Mouse (Mus musculus) MEL (cell line): ENCODE measurements at regions not wholly inside any gene's neighbourhood (a gene's known extent, or its start where the extent isn't known, plus 50 kb on each side); places are given as distances from the start of the nearest gene placed in this dataset.

Experiments
- DNase-seq: peaks from one replicate; pipeline ENCODE4 v3.0.0; 2011; ENCODE audit warnings: low read depth, low spot score
- H3K27ac ChIP-seq: 2 replicates; pipeline ENCODE4 v1.5.1; 2012; ENCODE audit warnings: low read depth, mild to moderate bottlenecking, control low read depth, low read length, moderate library complexity; ENCODE audit not compliant: control insufficient read depth
- H3K27me3 ChIP-seq, 2 experiments: fragments of 150-350 bp in 1 of 2; sonication (generic) in 1 of 2; 2 replicates each; pipeline ENCODE4 v1.6.1; 2012; ENCODE audit warnings: low read length in 2 of 2, mild to moderate bottlenecking in 2 of 2, improper control_type of control experiment in 1 of 2, moderate library complexity in 1 of 2; ENCODE audit not compliant: insufficient read depth in 2 of 2, control insufficient read depth in 1 of 2
- H3K36me3 ChIP-seq, 2 experiments: 2 replicates each; pipeline ENCODE4 v1.6.1; 2012 to 2014; ENCODE audit warnings: low read length in 2 of 2, improper control_type of control experiment in 1 of 2, inconsistent platforms in 1 of 2, mild to moderate bottlenecking in 1 of 2; ENCODE audit not compliant: insufficient read depth in 2 of 2, control insufficient read depth in 1 of 2
- H3K4me1 ChIP-seq, 2 experiments: fragments of 150-350 bp in 1 of 2; sonication (generic) in 1 of 2; 2 replicates each; pipeline ENCODE4 v1.6.1; 2012; ENCODE audit warnings: low read length in 2 of 2, improper control_type of control experiment in 1 of 2, mild to moderate bottlenecking in 1 of 2; ENCODE audit not compliant: insufficient read depth in 2 of 2, control insufficient read depth in 1 of 2
- H3K4me3 ChIP-seq, 2 experiments: fragments of 150-350 bp in 1 of 2; sonication (generic) in 1 of 2; 2 replicates each; pipeline ENCODE4 v1.5.1; 2012; ENCODE audit warnings: low read depth in 2 of 2, low read length in 2 of 2, mild to moderate bottlenecking in 2 of 2, moderate library complexity in 2 of 2, control low read depth in 1 of 2, improper control_type of control experiment in 1 of 2; ENCODE audit not compliant: control insufficient read depth in 1 of 2, insufficient read depth in 1 of 2
- H3K79me2 ChIP-seq: 2 replicates; pipeline ENCODE4 v1.6.1; 2012; ENCODE audit warnings: mild to moderate bottlenecking, low read length, moderate library complexity; ENCODE audit not compliant: control insufficient read depth, poor library complexity, insufficient read depth
- H3K9ac ChIP-seq: 2 replicates; pipeline ENCODE4 v1.6.1; 2012; ENCODE audit warnings: low read depth, mild to moderate bottlenecking, control low read depth, low read length, moderate library complexity; ENCODE audit not compliant: control insufficient read depth, poor library complexity, severe bottlenecking
- H3K9me3 ChIP-seq: fragments of 150-350 bp; sonication (generic); replicated peaks from 2 replicates; pipeline ENCODE4 v1.6.1; 2012; ENCODE audit warnings: mild to moderate bottlenecking, low read length, improper control_type of control experiment, moderate library complexity; ENCODE audit not compliant: insufficient read depth
- BHLHE40 ChIP-seq: IDR thresholded peaks from 2 replicates; pipeline ENCODE4 v1.6.1; 2012; ENCODE audit warnings: low read depth, mild to moderate bottlenecking, inconsistent platforms, low read length, improper control_type of control experiment, borderline replicate concordance
- CHD1 ChIP-seq: IDR thresholded peaks from 2 replicates; pipeline ENCODE4 v1.6.1; 2012; ENCODE audit warnings: low read depth, mild to moderate bottlenecking, inconsistent platforms, low read length, improper control_type of control experiment
- CHD2 ChIP-seq: IDR thresholded peaks from 2 replicates; pipeline ENCODE4 v1.6.1; 2011; ENCODE audit warnings: low read length, improper control_type of control experiment
- CTCF ChIP-seq, 3 experiments: IDR thresholded peaks in 2 of 3; conservative IDR thresholded peaks in 1 of 3; 2 replicates each; pipeline ENCODE4 v1.5.1; 2011 to 2012; ENCODE audit warnings: low read length in 3 of 3, low read depth in 2 of 3, mild to moderate bottlenecking in 2 of 3, improper control_type of control experiment in 1 of 3, inconsistent platforms in 1 of 3, mixed read lengths in 1 of 3, moderate library complexity in 1 of 3; ENCODE audit not compliant: control insufficient read depth in 1 of 3, insufficient read depth in 1 of 3, poor library complexity in 1 of 3, severe bottlenecking in 1 of 3
- E2F4 ChIP-seq: IDR thresholded peaks from 2 replicates; pipeline ENCODE4 v1.6.1; 2011; ENCODE audit warnings: low read depth, low read length, improper control_type of control experiment, borderline replicate concordance
- HCFC1 ChIP-seq: IDR thresholded peaks from 2 replicates; pipeline ENCODE4 v1.6.1; 2012; ENCODE audit warnings: low read depth, mild to moderate bottlenecking, inconsistent platforms, low read length, improper control_type of control experiment, moderate library complexity
- JUND ChIP-seq: IDR thresholded peaks from 2 replicates; pipeline ENCODE4 v1.6.1; 2011; ENCODE audit warnings: low read depth, mild to moderate bottlenecking, improper control_type of control experiment, low read length
- KAT2A ChIP-seq: conservative IDR thresholded peaks from 2 replicates; pipeline ENCODE4 v1.6.1; 2012; ENCODE audit warnings: low read depth, low read length, improper control_type of control experiment, inconsistent platforms
- MAZ ChIP-seq: IDR thresholded peaks from 2 replicates; pipeline ENCODE4 v1.6.1; 2012; ENCODE audit warnings: low read depth, mild to moderate bottlenecking, inconsistent platforms, low read length, improper control_type of control experiment
- MEF2A ChIP-seq: IDR thresholded peaks from 2 replicates; pipeline ENCODE4 v1.6.1; 2014; ENCODE audit warnings: low read depth, mild to moderate bottlenecking, inconsistent platforms, low read length, improper control_type of control experiment; ENCODE audit not compliant: poor library complexity, insufficient replicate concordance, severe bottlenecking; ENCODE audit errors: extremely low read depth
- MYB ChIP-seq: IDR thresholded peaks from 2 replicates; pipeline ENCODE4 v1.6.1; 2011; ENCODE audit warnings: mild to moderate bottlenecking, low read depth, low read length, improper control_type of control experiment
- NRF1 ChIP-seq: IDR thresholded peaks from 2 replicates; pipeline ENCODE4 v1.6.1; 2014; ENCODE audit warnings: low read depth, mild to moderate bottlenecking, inconsistent platforms, low read length, improper control_type of control experiment, moderate library complexity; ENCODE audit not compliant: poor library complexity, insufficient read depth, severe bottlenecking
- POLR2A ChIP-seq, 2 experiments: IDR thresholded peaks; 2 replicates each; pipeline ENCODE4 v1.6.1; 2011 to 2012; ENCODE audit warnings: low read length in 2 of 2, mild to moderate bottlenecking in 2 of 2, control low read depth in 1 of 2, improper control_type of control experiment in 1 of 2, low read depth in 1 of 2, moderate library complexity in 1 of 2; ENCODE audit not compliant: control insufficient read depth in 1 of 2, insufficient read depth in 1 of 2, poor library complexity in 1 of 2
- POLR2AphosphoS2 ChIP-seq: IDR thresholded peaks from 2 replicates; pipeline ENCODE4 v1.6.1; 2011; ENCODE audit warnings: low read length, improper control_type of control experiment
- POLR2AphosphoS5 ChIP-seq: IDR thresholded peaks from 2 replicates; pipeline ENCODE4 v1.6.1; 2012; ENCODE audit warnings: low read depth, borderline replicate concordance, mild to moderate bottlenecking, inconsistent platforms, low read length, moderate library complexity, mixed read lengths
- RAD21 ChIP-seq: IDR thresholded peaks from 2 replicates; pipeline ENCODE4 v1.6.1; 2011; ENCODE audit warnings: mild to moderate bottlenecking, low read depth, low read length, improper control_type of control experiment
- RCOR1 ChIP-seq: IDR thresholded peaks from 2 replicates; pipeline ENCODE4 v1.6.1; 2012; ENCODE audit warnings: low read depth, mild to moderate bottlenecking, inconsistent platforms, low read length, improper control_type of control experiment
- SIN3A ChIP-seq: IDR thresholded peaks from 2 replicates; pipeline ENCODE4 v1.6.1; 2012; ENCODE audit warnings: low read length, improper control_type of control experiment, inconsistent platforms
- SMC3 ChIP-seq: IDR thresholded peaks from 2 replicates; pipeline ENCODE4 v1.6.1; 2011; ENCODE audit warnings: low read depth, low read length, improper control_type of control experiment
- TAL1 ChIP-seq: IDR thresholded peaks from 2 replicates; pipeline ENCODE4 v1.6.1; 2012; ENCODE audit warnings: mild to moderate bottlenecking, inconsistent platforms, low read length, moderate library complexity, mixed read lengths
- TBP ChIP-seq: IDR thresholded peaks from 2 replicates; pipeline ENCODE4 v1.8.0; 2011; ENCODE audit warnings: low read depth, low read length, improper control_type of control experiment
- UBTF ChIP-seq: IDR thresholded peaks from 2 replicates; pipeline ENCODE4 v1.6.1; 2012; ENCODE audit warnings: low read depth, mild to moderate bottlenecking, inconsistent platforms, low read length, improper control_type of control experiment, moderate library complexity, borderline replicate concordance; ENCODE audit not compliant: insufficient read depth
- ZC3H11A ChIP-seq: IDR thresholded peaks from 2 replicates; pipeline ENCODE4 v1.6.1; 2012; ENCODE audit warnings: low read depth, mild to moderate bottlenecking, inconsistent platforms, low read length, improper control_type of control experiment
- ZKSCAN1 ChIP-seq: IDR thresholded peaks from 2 replicates; pipeline ENCODE4 v1.6.1; 2012; ENCODE audit warnings: low read depth, mild to moderate bottlenecking, inconsistent platforms, low read length, improper control_type of control experiment, moderate library complexity
- ZMIZ1 ChIP-seq: IDR thresholded peaks from 2 replicates; pipeline ENCODE4 v1.6.1; 2012; ENCODE audit warnings: low read depth, mild to moderate bottlenecking, inconsistent platforms, low read length, improper control_type of control experiment, moderate library complexity
- ZNF384 ChIP-seq: IDR thresholded peaks from 2 replicates; pipeline ENCODE4 v1.6.1; 2012; ENCODE audit warnings: low read depth, mild to moderate bottlenecking, inconsistent platforms, low read length, improper control_type of control experiment

DNA sequence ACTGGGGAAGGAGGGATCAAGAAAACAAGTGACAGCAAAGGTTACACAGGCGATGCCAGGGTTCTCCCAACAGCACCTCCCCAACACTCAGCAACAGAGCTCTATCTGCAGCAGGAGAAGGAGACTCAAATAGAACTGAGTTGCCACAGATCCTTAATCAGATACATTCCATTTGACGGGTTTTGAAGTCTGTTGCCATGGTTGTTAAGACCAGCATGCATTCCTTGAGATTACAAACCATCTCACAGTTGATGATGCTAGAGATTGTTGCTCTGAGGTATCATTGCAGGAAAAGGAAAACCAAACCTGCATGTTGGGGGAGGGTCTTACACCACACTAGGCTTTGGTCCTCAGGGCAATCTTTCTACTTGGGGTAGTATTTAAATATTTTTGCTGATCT, 78.8 kb upstream of the Zfp462 start:
- no peak overlapping the region for H3K4me3 ChIP-seq
- no peak overlapping the region for H3K27ac ChIP-seq
- H3K4me1 ChIP-seq, result no peaks in the 10 kb centered on the region
- no peak for DNase-seq
- no peak overlapping the region for H3K9ac ChIP-seq
- H3K79me2 ChIP-seq, result no peaks in the 10 kb centered on the region
- no peaks in the 10 kb centered on the region for H3K36me3 ChIP-seq
- H3K9me3 ChIP-seq, result no peaks in the 10 kb centered on the region
- H3K27me3 ChIP-seq, result no peaks in the 10 kb centered on the region
- no peak for TF ChIP-seq JUND
- TF ChIP-seq TAL1, result no peak
- TF ChIP-seq CHD2, result no peak
- TF ChIP-seq SMC3, result no peak
- TF ChIP-seq MEF2A, result no peak
- TF ChIP-seq ZMIZ1, result no peak
- no peak for TF ChIP-seq KAT2A
- no peak for TF ChIP-seq ZC3H11A
- no peak for TF ChIP-seq SIN3A
- TF ChIP-seq ZNF384, result no peak
- no peak for TF ChIP-seq MAZ
- TF ChIP-seq CTCF (IDR thresholded peaks at IDR 0.05 in 2 of 3, conservative IDR thresholded peaks at IDR 0.05 in 1 of 3; ENCODE audit: control insufficient read depth in 1 of 3, insufficient read depth in 1 of 3, low read depth in 2 of 3, low read length in 3 of 3, poor library complexity in 1 of 3, severe bottlenecking in 1 of 3), result no peak
- no peak for TF ChIP-seq POLR2AphosphoS2
- TF ChIP-seq CHD1, result no peak
- TF ChIP-seq HCFC1, result no peak
- no peak for TF ChIP-seq TBP
- TF ChIP-seq MYB, result no peak

DNA sequence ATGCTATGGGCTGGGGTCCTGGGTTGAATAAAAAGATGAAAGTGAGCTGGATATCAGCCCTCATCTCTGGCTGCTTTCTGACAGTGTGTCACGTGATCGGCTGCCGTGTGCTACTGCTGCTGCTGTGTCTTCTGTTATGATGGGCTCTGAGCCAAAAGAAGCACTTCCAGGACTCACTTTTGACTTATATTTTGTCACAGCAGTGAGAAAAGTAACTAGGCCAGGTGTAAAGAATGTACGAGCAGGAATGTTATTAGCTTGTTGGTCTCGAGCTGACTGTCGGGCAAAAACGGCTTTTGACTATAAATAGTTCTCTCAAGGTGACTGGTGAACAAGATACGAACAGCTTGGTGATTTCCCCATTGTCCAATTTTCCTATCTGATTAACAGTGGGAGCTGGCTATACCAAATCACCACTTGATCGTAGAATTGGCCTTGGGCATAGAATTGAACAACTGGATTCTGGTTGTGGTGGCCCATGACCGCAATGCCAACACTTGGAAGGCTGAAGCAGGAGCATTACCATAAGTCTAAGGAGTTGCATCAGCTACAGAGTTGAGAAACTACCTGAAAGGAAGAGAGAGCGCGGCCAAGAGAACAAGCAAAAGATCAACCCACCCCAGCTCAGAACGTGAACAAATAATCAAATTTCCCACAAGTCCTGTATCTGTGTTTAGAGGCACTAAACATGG, 70.6 kb upstream of the Zfp462 start:
- no peaks in the 10 kb centered on the region for H3K4me1 ChIP-seq
- no peak overlapping the region for H3K4me3 ChIP-seq
- H3K27me3 ChIP-seq, result no peaks in the 10 kb centered on the region
- no peaks in the 10 kb centered on the region for H3K9me3 ChIP-seq
- no peak for DNase-seq
- no peak for TF ChIP-seq POLR2AphosphoS5
- TF ChIP-seq RAD21, result no peak
- no peak for TF ChIP-seq JUND
- no peak for TF ChIP-seq BHLHE40
- TF ChIP-seq CTCF (IDR thresholded peaks at IDR 0.05 in 2 of 3, conservative IDR thresholded peaks at IDR 0.05 in 1 of 3; ENCODE audit: control insufficient read depth in 1 of 3, insufficient read depth in 1 of 3, low read depth in 2 of 3, low read length in 3 of 3, poor library complexity in 1 of 3, severe bottlenecking in 1 of 3), result no peak
- no peak for TF ChIP-seq POLR2A (IDR thresholded peaks at IDR 0.05; ENCODE audit: control insufficient read depth in 1 of 2, insufficient read depth in 1 of 2, low read depth in 1 of 2, low read length in 2 of 2, poor library complexity in 1 of 2)
- TF ChIP-seq NRF1, result no peak
- no peak for TF ChIP-seq UBTF
- TF ChIP-seq SMC3, result no peak
- TF ChIP-seq TBP, result no peak
- no peak for TF ChIP-seq E2F4
- no peak for TF ChIP-seq POLR2AphosphoS2
- TF ChIP-seq RCOR1, result no peak
- TF ChIP-seq ZKSCAN1, result no peak
- no peak for TF ChIP-seq HCFC1
- no peak for TF ChIP-seq CHD2
- H3K79me2 ChIP-seq, result no peaks in the 10 kb centered on the region
- no peak overlapping the region for H3K27ac ChIP-seq
- no peak overlapping the region for H3K9ac ChIP-seq
- H3K36me3 ChIP-seq, result no peaks in the 10 kb centered on the region
